Mouse (Mus musculus): ENCODE data around the gene Klhdc8b.
A peak's percentile ranks its signal among the peaks of the same experiment; 100 is the strongest.

Klhdc8b gene

GRCm38 (mm10) chr9:108461181-108461631, at the start of gene Klhdc8b:
Klhdc8b (minus strand) TSS chr9:108461581.
- DNase-seq (ENCODE audit: low spot score): no peak

- no peak for DNase-seq (ENCODE audit: low spot score)
Measured at GRCm38 (mm10) chr9:108508776-108509175, 47.4 kb upstream of the Klhdc8b start.

- peak; percentile 94 for DNase-seq (ENCODE audit: low spot score)
Measured at GRCm38 (mm10) chr9:108507619-108508434, 46.4 kb upstream of the Klhdc8b start, which contains the start of gene Qars. Qars (plus strand) TSS chr9:108507706.

- DNase-seq (ENCODE audit: low spot score): no peak
Measured at GRCm38 (mm10) chr9:108506901-108507300, 45.5 kb upstream of the Klhdc8b start.

- DNase-seq (ENCODE audit: low spot score): no peak
Measured at GRCm38 (mm10) chr9:108499943-108500342, 38.6 kb upstream of the Klhdc8b start.

GRCm38 (mm10) chr9:108499231-108499630, 37.9 kb upstream of the Klhdc8b start:
- no peak for DNase-seq (ENCODE audit: low spot score)

- DNase-seq (ENCODE audit: low spot score): no peak
Measured at GRCm38 (mm10) chr9:108494905-108495304, 33.5 kb upstream of the Klhdc8b start.

GRCm38 (mm10) chr9:108494146-108494825, 32.9 kb upstream of the Klhdc8b start:
- DNase-seq (ENCODE audit: low spot score): no peak

- no peak for DNase-seq (ENCODE audit: low spot score)
Measured at GRCm38 (mm10) chr9:108493246-108493645, 31.9 kb upstream of the Klhdc8b start.

GRCm38 (mm10) chr9:108492043-108492750, 30.8 kb upstream of the Klhdc8b start:
- no peak for DNase-seq (ENCODE audit: low spot score)

- no peak for DNase-seq (ENCODE audit: low spot score)
Measured at GRCm38 (mm10) chr9:108491286-108491580, 29.9 kb upstream of the Klhdc8b start.

GRCm38 (mm10) chr9:108490559-108491285, 29.3 kb upstream of the Klhdc8b start, which contains the start of gene Usp19:
Usp19 (plus strand) TSS chr9:108490602.
- peak; percentile 93 for DNase-seq (ENCODE audit: low spot score)

- DNase-seq (ENCODE audit: low spot score): no peak
Measured at GRCm38 (mm10) chr9:108489702-108490558, 28.5 kb upstream of the Klhdc8b start.

GRCm38 (mm10) chr9:108489215-108489614, 27.8 kb upstream of the Klhdc8b start:
- DNase-seq (ENCODE audit: low spot score): no peak

- no peak for DNase-seq (ENCODE audit: low spot score)
Measured at GRCm38 (mm10) chr9:108488403-108488802, 27.0 kb upstream of the Klhdc8b start.

- no peak for DNase-seq (ENCODE audit: low spot score)
Measured at GRCm38 (mm10) chr9:108486973-108487530, 25.7 kb upstream of the Klhdc8b start.

- no peak for DNase-seq (ENCODE audit: low spot score)
Measured at GRCm38 (mm10) chr9:108485301-108485875, 24.0 kb upstream of the Klhdc8b start.

GRCm38 (mm10) chr9:108484021-108484420, 22.6 kb upstream of the Klhdc8b start:
- no peak for DNase-seq (ENCODE audit: low spot score)

GRCm38 (mm10) chr9:108483051-108483790, 21.8 kb upstream of the Klhdc8b start:
- DNase-seq (ENCODE audit: low spot score): no peak
